Mouse (Mus musculus) heart, embryonic 14.5 days (tissue): ENCODE measurements around the gene Fam78a. TPM values are rescaled to one million over a fixed set of nuclear protein-coding genes. Genes with fewer than 3 reads are reported as not detected.

Experiments used
- ATAC-seq: fragments of 200-750 bp; cut with Nextera tagmentation; 2 replicates; pipeline ENCODE4 v1.8.0; 2017; ENCODE audit warnings: low read depth, moderate TSS enrichment; ENCODE audit not compliant: insufficient number of reproducible peaks, insufficient read depth, low FRiP score
- H3K27ac ChIP-seq, 2 experiments: fragments of 200-500 bp in 1 of 2; fragments of 300-500 bp in 1 of 2; sonication (generic) in 1 of 2; replicated peaks in 1 of 2; 2 replicates each; pipeline ENCODE4 v1.5.1; 2012 to 2014; ENCODE audit warnings: low read depth in 2 of 2, low read length in 2 of 2, control low read depth in 1 of 2, mild to moderate bottlenecking in 1 of 2, mixed read lengths in 1 of 2; ENCODE audit not compliant: control insufficient read depth in 1 of 2, insufficient read depth in 1 of 2
- H3K27me3 ChIP-seq: fragments of 300-500 bp; sonication (generic); 2 replicates; pipeline ENCODE4 v1.6.1; 2014; ENCODE audit warnings: mild to moderate bottlenecking, low read length, control low read depth; ENCODE audit not compliant: control insufficient read depth, insufficient read depth
- H3K36me3 ChIP-seq: fragments of 300-500 bp; sonication (generic); 2 replicates; pipeline ENCODE4 v1.6.1; 2014; ENCODE audit warnings: mild to moderate bottlenecking, control low read depth, low read length, mixed read lengths; ENCODE audit not compliant: control insufficient read depth, insufficient read depth
- H3K4me1 ChIP-seq, 2 experiments: fragments of 200-500 bp in 1 of 2; fragments of 300-500 bp in 1 of 2; sonication (generic) in 1 of 2; 2 replicates each; pipeline ENCODE4 v1.6.1; 2012 to 2014; ENCODE audit warnings: low read length in 2 of 2, control low read depth in 1 of 2, mixed read lengths in 1 of 2; ENCODE audit not compliant: control insufficient read depth in 2 of 2, insufficient read depth in 2 of 2
- H3K4me2 ChIP-seq: fragments of 300-500 bp; sonication (generic); 2 replicates; pipeline ENCODE4 v1.6.1; 2014; ENCODE audit warnings: mild to moderate bottlenecking, low read length
- H3K4me3 ChIP-seq, 2 experiments: fragments of 200-500 bp in 1 of 2; fragments of 300-500 bp in 1 of 2; sonication (generic) in 1 of 2; 2 replicates each; pipeline ENCODE4 v1.5.1; 2012 to 2014; ENCODE audit warnings: low read length in 2 of 2, mild to moderate bottlenecking in 2 of 2, control low read depth in 1 of 2, low read depth in 1 of 2, moderate library complexity in 1 of 2; ENCODE audit not compliant: control insufficient read depth in 1 of 2, insufficient read depth in 1 of 2
- H3K9ac ChIP-seq: fragments of 300-500 bp; sonication (generic); 2 replicates; pipeline ENCODE4 v1.6.1; 2014; ENCODE audit warnings: mild to moderate bottlenecking, low read length
- H3K9me3 ChIP-seq: fragments of 300-500 bp; sonication (generic); 2 replicates; pipeline ENCODE4 v1.6.1; 2016; ENCODE audit warnings: low read length, control low read depth; ENCODE audit not compliant: control insufficient read depth
- WGBS: fragments of 180-500 bp; shearing (Covaris S2); extraction: QIAGEN DNeasy Blood & Tissue Kit; methylation state at CpG from one replicate; pipeline ENCODE4 v1.1.7; 2014; 5-methylcytosine and 5-hydroxymethylcytosine counted together
- microRNA-seq: library from miRNA; unstranded; fragments of <30 nt; microRNA quantifications from one replicate; pipeline ENCODE4, GENCODE M21; 2016
- polyA plus RNA-seq: library from polyadenylated mRNA; unstranded; fragments of >200 nt; fragmentation: Nextera tagmentation; extraction: Ambion mirVana; gene quantifications from 2 replicates; pipeline ENCODE4 v1.2.1, GENCODE M21; 2014

The Fam78a gene
- polyA plus RNA-seq, 1 experiment from 2014 or later, result 33.7 TPM

DNA sequence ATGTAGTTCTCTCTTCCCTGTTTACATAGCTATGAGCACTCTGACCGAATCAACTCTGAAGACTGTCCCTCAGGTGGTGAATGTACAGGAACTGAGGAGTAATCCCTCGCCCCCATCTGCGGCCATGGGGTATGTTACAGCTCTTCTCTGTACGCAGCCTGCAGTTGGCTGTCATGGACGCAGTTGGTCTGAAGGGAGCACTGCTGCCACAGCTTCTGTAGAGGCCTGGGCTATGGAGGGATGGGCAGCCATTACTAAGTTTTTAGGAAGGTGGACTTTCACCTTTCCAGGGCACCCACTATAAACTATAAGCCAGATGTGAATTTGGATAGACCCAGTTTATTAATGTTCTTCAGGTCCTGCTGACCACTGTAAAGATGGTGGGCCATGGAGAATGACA is 64.4 kb downstream of the Fam78a start:
- Histone ChIP-seq H3K27ac (no peak overlapping the region), H3K9ac (no peak overlapping the region), H3K9me3 (no peaks in the 10 kb centered on the region), H3K4me3 (no peak overlapping the region), H3K27me3 (no peaks in the 10 kb centered on the region), H3K36me3 (peaks cover 100% of the 10 kb centered on the region), H3K4me1 (no peaks in the 10 kb centered on the region), H3K4me2 (no peak overlapping the region)
- 87% methylated on average over 5 of the region's 5 CpGs for WGBS
- ATAC-seq, result no peak

DNA sequence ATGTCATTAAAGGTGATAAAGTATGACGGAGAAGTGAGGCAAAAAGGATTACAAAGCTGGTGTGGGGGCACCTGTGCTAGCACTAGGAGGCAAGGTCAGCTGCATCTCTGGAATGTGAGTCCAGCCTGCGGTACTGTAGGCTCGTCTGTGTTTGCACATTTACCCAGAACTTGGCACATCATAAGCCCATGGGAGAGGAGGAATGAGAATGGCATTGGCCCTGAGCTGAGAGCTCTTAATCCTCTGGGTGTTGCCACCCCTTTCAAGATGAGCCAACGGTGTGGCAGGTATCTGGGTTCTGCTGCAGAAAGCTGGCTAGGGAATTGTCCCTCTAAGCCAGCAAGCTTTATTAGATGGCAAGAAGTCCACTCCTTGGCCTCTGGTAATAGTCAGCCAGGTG is 65.0 kb downstream of the Fam78a start:
- peaks cover 100% of the 10 kb centered on the region for H3K36me3 ChIP-seq
- H3K27me3 ChIP-seq, result no peaks in the 10 kb centered on the region
- no peaks in the 10 kb centered on the region for H3K4me1 ChIP-seq
- ATAC-seq, result no peak
- H3K4me3 ChIP-seq, result no peak overlapping the region
- no peak overlapping the region for H3K4me2 ChIP-seq
- no peak overlapping the region for H3K9ac ChIP-seq
- WGBS, result 78% methylated on average over 4 of the region's 4 CpGs
- H3K27ac ChIP-seq, result no peak overlapping the region
- no peaks in the 10 kb centered on the region for H3K9me3 ChIP-seq

DNA sequence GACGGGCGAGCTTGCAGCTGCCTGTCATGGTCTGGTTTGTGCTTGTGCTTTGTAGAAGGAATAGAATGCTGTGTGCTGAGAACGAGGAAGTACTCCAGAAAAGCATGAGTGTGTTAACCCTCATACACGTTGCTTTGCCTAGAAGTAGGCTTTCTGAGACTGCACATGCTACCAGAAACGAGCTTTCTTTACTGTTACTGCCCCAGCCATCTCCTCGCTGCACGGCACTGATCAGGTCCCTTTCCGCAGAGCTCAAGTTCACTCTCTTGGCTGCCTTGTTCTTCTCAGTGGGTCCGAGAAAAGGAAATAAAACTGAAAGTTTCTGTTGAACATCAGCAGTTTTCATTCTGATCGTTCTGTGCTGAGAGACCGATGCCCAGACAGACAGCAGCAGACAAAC is 75.9 kb downstream of the Fam78a start:
- WGBS, result 89% methylated on average over 11 of the region's 11 CpGs
- Histone ChIP-seq H3K4me3 (no peak overlapping the region), H3K27ac (no peak overlapping the region), H3K27me3 (no peaks in the 10 kb centered on the region), H3K9me3 (no peaks in the 10 kb centered on the region), H3K9ac (no peak overlapping the region), H3K4me1 (no peaks in the 10 kb centered on the region), H3K36me3 (peaks cover 91% of the 10 kb centered on the region), H3K4me2 (no peak overlapping the region)
- ATAC-seq, result no peak

DNA sequence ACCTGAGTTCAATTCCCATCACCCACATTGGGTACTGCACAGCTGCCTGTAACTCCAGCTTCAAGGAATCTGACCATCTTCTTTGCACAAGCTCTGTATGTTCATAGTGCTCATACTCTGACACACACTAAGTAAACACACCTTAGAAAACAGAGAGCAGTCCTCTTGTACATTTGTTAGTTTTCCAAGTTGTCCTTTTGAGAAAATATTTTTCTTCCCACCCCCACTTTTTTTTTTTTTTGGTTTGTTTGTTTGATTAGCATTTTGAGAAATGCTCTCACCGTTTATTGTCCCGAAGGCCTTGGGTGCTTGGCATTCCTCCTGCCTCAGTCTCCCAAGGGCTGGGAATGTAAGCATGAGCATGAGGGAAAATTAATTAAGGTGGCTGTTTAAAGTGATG is 76.3 kb downstream of the Fam78a start:
- Histone ChIP-seq H3K27me3 (no peaks in the 10 kb centered on the region), H3K4me1 (no peaks in the 10 kb centered on the region), H3K9me3 (no peaks in the 10 kb centered on the region), H3K9ac (no peak overlapping the region), H3K4me3 (no peak overlapping the region), H3K27ac (no peak overlapping the region), H3K36me3 (peaks cover 92% of the 10 kb centered on the region), H3K4me2 (no peak overlapping the region)
- no peak for ATAC-seq
- 95% methylated on average over 2 of the region's 2 CpGs for WGBS

Small RNA genes lying within 50 kb of the gene (microRNA-seq; reads per million reads assigned to microRNA genes)
- gene Mir7674, result not detected

Other genes with a start within 250 kb of the Fam78a start
- gene Fibcd1, start 238.9 kb downstream of the Fam78a start, polyA plus RNA-seq, result 0.04 TPM in 1 of 2 replicates, not detected in the other
- 0.19 and 0.24 TPM in 2 replicates for gene Lamc3, start 197.6 kb downstream of the Fam78a start, polyA plus RNA-seq
- 68.5 and 72.7 TPM in 2 replicates for gene Aif1l, start 134.7 kb downstream of the Fam78a start, polyA plus RNA-seq
- 46.2 and 48.5 TPM in 2 replicates for gene Nup214, start 110.4 kb downstream of the Fam78a start, polyA plus RNA-seq
- 13.3 and 13.6 TPM in 2 replicates for gene Plpp7, start 10.7 kb upstream of the Fam78a start, polyA plus RNA-seq
- gene Prrc2b, start 66.2 kb upstream of the Fam78a start, polyA plus RNA-seq, result 35.8 and 41.8 TPM in 2 replicates
- gene Pomt1, start 151.7 kb upstream of the Fam78a start, polyA plus RNA-seq, result 15.9 and 17.3 TPM in 2 replicates
- 37.0 and 43.4 TPM in 2 replicates for gene Uck1, start 175.3 kb upstream of the Fam78a start, polyA plus RNA-seq
- 19.3 and 22.6 TPM in 2 replicates for gene Golga2, start 202.5 kb upstream of the Fam78a start, polyA plus RNA-seq
- 129 and 131 TPM in 2 replicates for gene Swi5, start 203.2 kb upstream of the Fam78a start, polyA plus RNA-seq